Mouse (Mus musculus): ENCODE measurements around the gene Ercc1. TPM values are rescaled to one million over a fixed set of nuclear protein-coding genes. Genes with fewer than 3 reads are reported as not detected.
A peak's percentile ranks its signal among the peaks of the same experiment; 100 is the strongest.

Ercc1 gene
- polyA plus RNA-seq (2016; fragmentation: Nextera tagmentation; extraction: Ambion mirVana): 92.3 and 94.5 TPM in 2 replicates

DNA sequence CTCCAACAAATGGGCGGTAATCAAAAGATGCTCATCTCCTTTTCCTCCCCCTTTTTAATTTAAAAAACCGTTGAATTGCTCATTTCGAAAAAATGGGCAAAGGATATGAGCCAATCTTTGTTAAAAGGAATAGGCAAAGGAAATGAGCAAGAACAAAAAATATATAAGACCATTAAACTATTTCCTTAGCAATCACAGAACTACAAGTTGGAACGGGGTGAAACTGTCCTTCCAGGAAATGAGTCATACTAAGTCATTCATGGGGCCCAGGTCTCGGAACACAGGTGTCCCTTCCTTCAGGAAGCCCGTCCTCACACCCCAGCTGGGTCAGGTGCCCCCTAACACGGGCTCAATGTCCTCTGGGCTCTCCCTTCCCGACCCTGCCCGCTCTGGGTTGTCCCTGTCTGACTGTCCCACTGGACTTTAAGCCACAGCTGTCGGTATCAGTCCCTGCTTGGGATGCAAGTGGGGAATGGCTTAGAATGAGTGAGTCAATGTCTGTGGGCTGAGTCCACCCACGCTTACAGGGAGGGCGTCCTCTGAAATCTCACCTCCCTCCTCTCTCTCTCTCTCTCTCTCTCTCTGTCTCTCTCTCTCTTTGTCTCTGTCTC lies at the start of gene Ercc1:
Gene Ercc1, plus strand, starts transcription at position 542 of the 611 bp plus-strand sequence.
- Histone ChIP-seq H3K4me1 (peaks cover 35% of the 10 kb centered on the region), H3K36me3 (peaks cover 15% of the 10 kb centered on the region), H3K4me3 (peak within 1 kb of the TSS; percentile 68), H3K9me3 (no peaks in the 10 kb centered on the region), H3K4me2 (replicated peaks) (peak within 1 kb of the TSS; percentile 73), H3K9ac (peak within 1 kb of the TSS; percentile 41), H3K27me3 (peaks cover 17% of the 10 kb centered on the region), H3K27ac (peak within 1 kb of the TSS; percentile 91)
- no peak for ATAC-seq (ENCODE audit: insufficient number of reproducible peaks, insufficient read depth, low FRiP score, low TSS enrichment)
- WGBS: 26% methylated on average over 12 of the region's 12 CpGs

GRCm38 (mm10) chr7:19295503-19296185 lies 48.9 kb upstream of the Ercc1 start:
- no peaks in the 10 kb centered on the region for H3K9me3 ChIP-seq
- no peaks in the 10 kb centered on the region for H3K27me3 ChIP-seq
- peaks cover 12% of the 10 kb centered on the region; the same call in 1 of the 2 replicates for H3K4me1 ChIP-seq
- no peaks in the 10 kb centered on the region for H3K36me3 ChIP-seq
- H3K4me3 ChIP-seq: peak overlapping the region; percentile 29
- ATAC-seq (ENCODE audit: insufficient number of reproducible peaks, insufficient read depth, low FRiP score, low TSS enrichment): peak; percentile 54; the same call in 1 of the 2 replicates
- WGBS: 18% methylated on average over 21 of the region's 22 CpGs
- no peak overlapping the region for H3K9ac ChIP-seq
- peak overlapping the region; percentile 60 for H3K4me2 ChIP-seq (replicated peaks)
- no peak overlapping the region for H3K27ac ChIP-seq

DNA sequence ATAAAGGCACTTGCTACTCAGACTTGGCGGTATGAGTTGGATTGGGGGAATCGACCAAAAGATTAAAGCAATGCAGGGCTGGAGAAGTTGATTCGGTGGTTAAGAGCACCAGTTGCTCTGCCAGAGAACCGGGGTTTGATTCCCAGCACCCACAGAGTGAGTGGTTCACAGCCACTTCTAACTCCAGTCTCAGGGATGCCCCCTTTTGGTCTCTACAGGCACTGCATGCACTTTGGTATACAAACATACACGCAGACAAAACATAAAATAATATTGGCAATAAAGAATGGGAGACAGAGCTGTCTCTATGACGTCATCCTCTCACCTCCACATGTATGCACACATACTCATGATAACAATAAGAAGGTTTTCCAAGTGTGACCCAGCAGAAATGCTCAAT lies 47.5 kb upstream of the Ercc1 start:
- no peak overlapping the region for H3K4me3 ChIP-seq
- H3K9ac ChIP-seq: no peak overlapping the region
- whole genome bisulfite sequencing: 86% methylated on average over 6 of the region's 6 CpGs
- no peak overlapping the region for H3K4me2 ChIP-seq (replicated peaks)
- peaks cover 7% of the 10 kb centered on the region for H3K27me3 ChIP-seq
- peaks cover 7% of the 10 kb centered on the region for H3K4me1 ChIP-seq
- ATAC-seq (ENCODE audit: insufficient number of reproducible peaks, insufficient read depth, low FRiP score, low TSS enrichment): no peak
- no peaks in the 10 kb centered on the region for H3K9me3 ChIP-seq
- H3K36me3 ChIP-seq: no peaks in the 10 kb centered on the region
- no peak overlapping the region for H3K27ac ChIP-seq

- Histone ChIP-seq H3K27ac (no peak overlapping the region), H3K4me1 (peaks cover 7% of the 10 kb centered on the region), H3K4me2 (replicated peaks) (no peak overlapping the region), H3K27me3 (peaks cover 14% of the 10 kb centered on the region), H3K9ac (no peak overlapping the region), H3K4me3 (no peak overlapping the region), H3K9me3 (no peaks in the 10 kb centered on the region), H3K36me3 (no peaks in the 10 kb centered on the region)
- no peak for ATAC-seq (ENCODE audit: insufficient number of reproducible peaks, insufficient read depth, low FRiP score, low TSS enrichment)
- WGBS: 89% methylated on average over 5 of the region's 5 CpGs
Measured at GRCm38 (mm10) chr7:19297794-19298193, 46.8 kb upstream of the Ercc1 start.

DNA sequence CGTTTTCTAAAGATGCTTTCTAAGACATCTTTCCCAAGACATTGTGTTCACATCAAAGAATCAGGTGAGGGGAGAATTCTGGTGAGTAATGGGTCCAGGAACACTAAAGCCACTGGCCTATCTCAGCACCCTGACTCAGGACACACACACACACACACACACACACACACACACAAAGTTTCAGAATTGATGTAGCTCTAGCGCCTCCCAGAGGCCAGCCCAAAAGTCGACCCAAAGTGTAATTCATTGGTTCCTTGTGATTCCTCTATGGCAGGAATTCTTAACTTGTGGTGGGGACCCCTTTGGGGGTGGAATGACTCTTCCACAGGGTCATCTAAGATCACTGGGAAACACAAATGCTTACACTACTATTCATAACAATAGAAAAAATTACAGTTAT lies 45.4 kb upstream of the Ercc1 start:
- Histone ChIP-seq H3K27ac (no peak overlapping the region), H3K36me3 (no peaks in the 10 kb centered on the region), H3K27me3 (peaks cover 28% of the 10 kb centered on the region), H3K4me2 (replicated peaks) (no peak overlapping the region), H3K9me3 (no peaks in the 10 kb centered on the region), H3K4me3 (no peak overlapping the region), H3K4me1 (peaks cover 15% of the 10 kb centered on the region), H3K9ac (no peak overlapping the region)
- WGBS: 24% methylated on average over 3 of the region's 3 CpGs
- ATAC-seq (ENCODE audit: insufficient number of reproducible peaks, insufficient read depth, low FRiP score, low TSS enrichment): no peak

- Histone ChIP-seq H3K4me3 (peak overlapping the region; percentile 42), H3K36me3 (no peaks in the 10 kb centered on the region), H3K4me1 (peaks cover 15% of the 10 kb centered on the region), H3K4me2 (replicated peaks) (peak overlapping the region; percentile 43), H3K9ac (peak overlapping the region; percentile 4; the same call in 1 of the 2 replicates), H3K27me3 (peaks cover 44% of the 10 kb centered on the region), H3K9me3 (no peaks in the 10 kb centered on the region), H3K27ac (no peak overlapping the region)
- peak; percentile 83 for ATAC-seq (ENCODE audit: insufficient number of reproducible peaks, insufficient read depth, low FRiP score, low TSS enrichment)
- WGBS: under 1% methylated on average over 29 of the region's 29 CpGs
Measured at GRCm38 (mm10) chr7:19300501-19301421, 43.8 kb upstream of the Ercc1 start.

DNA sequence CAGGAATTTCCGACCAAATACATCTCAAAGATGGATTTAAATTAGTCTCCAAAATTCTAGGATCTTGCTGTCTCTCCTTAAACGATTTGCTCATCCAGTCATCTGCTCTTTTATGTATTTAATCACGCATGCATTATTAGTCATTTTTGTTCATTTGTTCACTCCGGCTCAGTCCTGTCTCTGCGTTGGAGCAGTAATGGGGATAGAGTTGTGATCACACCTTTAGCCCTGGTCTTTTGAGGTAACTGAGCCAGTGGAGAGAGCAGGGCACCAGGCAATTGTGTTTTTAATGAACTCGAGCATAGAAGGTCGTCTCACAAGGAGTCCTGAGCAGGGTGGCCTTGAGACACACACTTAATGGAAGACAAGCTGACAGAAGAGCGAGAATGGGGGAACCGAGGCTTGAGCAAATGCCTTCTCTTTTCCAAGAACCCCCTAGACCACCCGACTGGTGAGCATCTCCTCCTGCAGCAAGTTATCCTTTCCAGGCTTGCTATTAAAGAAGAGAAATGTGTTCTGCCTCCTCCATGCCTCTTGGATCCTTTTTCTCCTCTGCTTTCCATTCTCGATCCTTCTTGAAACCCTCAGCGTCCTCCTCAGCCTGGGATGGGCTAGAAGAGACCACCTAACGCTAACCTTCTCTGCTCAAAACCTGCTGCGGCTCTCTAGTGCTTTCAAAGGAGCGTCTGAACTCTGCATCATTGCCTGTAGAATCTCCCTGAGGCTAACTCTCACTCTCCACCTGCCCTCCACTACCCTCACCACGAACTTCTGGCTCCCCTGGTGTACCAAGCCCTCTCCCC lies 42.9 kb upstream of the Ercc1 start:
- ATAC-seq (ENCODE audit: insufficient number of reproducible peaks, insufficient read depth, low FRiP score, low TSS enrichment): no peak
- H3K9me3 ChIP-seq: no peaks in the 10 kb centered on the region
- peaks cover 53% of the 10 kb centered on the region for H3K27me3 ChIP-seq
- peaks cover 15% of the 10 kb centered on the region for H3K4me1 ChIP-seq
- WGBS: 11% methylated on average over 16 of the region's 16 CpGs
- H3K36me3 ChIP-seq: no peaks in the 10 kb centered on the region
- H3K4me3 ChIP-seq: peak overlapping the region; percentile 23
- H3K27ac ChIP-seq: no peak overlapping the region
- H3K9ac ChIP-seq: peak overlapping the region; percentile 19
- H3K4me2 ChIP-seq (replicated peaks): peak overlapping the region; percentile 43

GRCm38 (mm10) chr7:19302264-19303045 lies 42.1 kb upstream of the Ercc1 start:
- H3K4me3 ChIP-seq: peak overlapping the region; percentile 23; the same call in 1 of the 2 replicates
- H3K36me3 ChIP-seq: no peaks in the 10 kb centered on the region
- peaks cover 60% of the 10 kb centered on the region for H3K27me3 ChIP-seq
- H3K4me2 ChIP-seq (replicated peaks): 0 out of 2 replicates have a peak overlapping the region, but pooled peaks have one; percentile 43
- H3K9me3 ChIP-seq: no peaks in the 10 kb centered on the region
- no peak for ATAC-seq (ENCODE audit: insufficient number of reproducible peaks, insufficient read depth, low FRiP score, low TSS enrichment)
- peaks cover 15% of the 10 kb centered on the region for H3K4me1 ChIP-seq
- H3K27ac ChIP-seq: no peak overlapping the region
- H3K9ac ChIP-seq: 0 out of 2 replicates have a peak overlapping the region, but pooled peaks have one; percentile 19
- WGBS: 49% methylated on average over 13 of the region's 13 CpGs

DNA sequence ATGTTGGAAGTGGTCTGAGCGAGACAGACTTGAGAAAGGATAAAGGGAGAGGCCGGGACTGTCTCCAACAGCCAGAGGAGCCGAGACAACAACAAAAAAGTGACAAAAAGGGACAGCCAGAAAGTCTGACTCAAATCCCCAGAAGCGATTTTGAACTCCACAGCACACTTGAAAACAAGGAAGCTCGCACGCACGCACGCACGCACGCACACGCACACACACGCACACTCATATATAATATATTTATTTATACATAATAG lies 41.6 kb upstream of the Ercc1 start:
- Histone ChIP-seq H3K4me1 (peaks cover 20% of the 10 kb centered on the region), H3K4me2 (replicated peaks) (no peak overlapping the region), H3K9ac (no peak overlapping the region), H3K36me3 (no peaks in the 10 kb centered on the region), H3K4me3 (no peak overlapping the region), H3K27me3 (peaks cover 60% of the 10 kb centered on the region), H3K9me3 (no peaks in the 10 kb centered on the region), H3K27ac (no peak overlapping the region)
- no peak for ATAC-seq (ENCODE audit: insufficient number of reproducible peaks, insufficient read depth, low FRiP score, low TSS enrichment)
- 75% methylated on average over 12 of the region's 12 CpGs for WGBS

DNA sequence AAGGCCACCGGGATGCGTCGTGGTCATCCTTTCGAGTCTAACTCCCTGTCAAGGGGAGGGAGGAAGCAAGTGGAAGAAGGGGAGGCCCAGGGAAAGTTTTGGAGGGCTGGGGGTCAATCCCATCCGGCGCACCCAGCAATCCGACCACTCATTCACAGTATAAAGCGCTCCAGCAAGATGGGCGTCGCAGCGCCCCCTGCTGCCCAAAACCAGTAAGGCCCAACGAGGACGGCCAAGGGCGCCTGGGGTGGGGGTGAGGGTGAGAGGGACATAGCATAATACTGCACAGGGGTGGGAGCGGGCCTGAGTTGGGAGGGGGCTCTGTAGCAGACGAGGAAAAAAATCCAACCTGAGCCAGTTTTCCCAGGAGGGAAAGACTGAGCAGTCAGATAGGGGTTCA lies 40.8 kb upstream of the Ercc1 start:
- WGBS: 1% methylated on average over 16 of the region's 16 CpGs
- H3K36me3 ChIP-seq: no peaks in the 10 kb centered on the region
- H3K4me3 ChIP-seq: peak overlapping the region; percentile 31
- peaks cover 21% of the 10 kb centered on the region for H3K4me1 ChIP-seq
- ATAC-seq (ENCODE audit: insufficient number of reproducible peaks, insufficient read depth, low FRiP score, low TSS enrichment): no peak
- 0 out of 2 replicates have a peak overlapping the region, but pooled peaks have one; percentile 1 for H3K9ac ChIP-seq
- H3K9me3 ChIP-seq: no peaks in the 10 kb centered on the region
- peak overlapping the region; percentile 45 for H3K4me2 ChIP-seq (replicated peaks)
- H3K27me3 ChIP-seq: peaks cover 60% of the 10 kb centered on the region
- H3K27ac ChIP-seq: no peak overlapping the region
